Comparison of ENCODE assay signal across 8 mouse cellular contexts in the genomic region with DNA sequence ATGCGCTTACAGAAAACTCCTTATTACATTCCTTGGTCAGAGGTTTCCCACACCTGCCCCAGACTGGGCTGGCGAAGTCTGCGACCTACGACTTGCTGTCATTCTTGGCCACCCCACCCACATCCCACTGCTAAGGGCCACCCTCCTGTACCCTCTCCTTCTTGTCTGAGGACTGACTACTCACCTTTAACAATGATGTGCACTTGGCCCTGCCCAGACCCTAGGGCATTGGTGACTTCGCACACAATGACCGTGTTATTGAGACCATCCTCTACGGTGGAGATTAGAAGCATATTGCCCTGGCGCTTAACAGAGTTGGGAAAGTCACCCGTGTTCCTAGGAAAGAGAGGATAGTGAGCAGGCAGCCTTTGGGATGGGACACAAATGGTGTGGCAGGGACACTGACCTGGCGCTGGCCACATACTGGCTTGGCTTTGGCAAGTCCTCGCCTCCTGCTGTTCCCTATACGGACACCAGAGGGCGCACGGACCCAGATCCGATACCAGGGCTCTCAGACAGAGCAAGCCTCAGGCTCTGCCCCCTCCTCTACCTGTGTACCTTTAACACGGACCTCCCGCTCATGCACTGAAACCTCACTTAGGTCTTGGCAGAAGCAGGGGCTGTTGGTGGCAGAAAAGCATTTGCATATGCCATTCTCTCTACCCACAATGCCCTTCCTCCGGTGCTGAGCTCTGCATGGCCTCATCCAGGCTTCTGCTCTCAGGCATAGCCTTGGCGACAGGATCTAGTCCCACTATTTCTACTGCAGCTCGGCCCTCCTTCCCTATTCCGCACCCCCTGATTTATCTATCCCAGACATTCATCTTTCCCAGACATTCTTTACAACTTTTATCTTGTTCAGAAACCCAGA. TPM values are rescaled to one million over a fixed set of nuclear protein-coding genes. Genes with fewer than 3 reads are reported as not detected.
DNase-seq lines count a peak whose midpoint lies in the region; ATAC-seq lines count a peak whose summit lies in the region.

No protein-coding gene starts in this region.

- no peak overlapping the region for H3K9ac ChIP-seq in embryonic facial prominence, embryonic 12.5 days
- no peak overlapping the region for H3K9ac ChIP-seq in kidney, embryonic 14.5 days (ENCODE audit: low read depth, low read length)

- H3K36me3 ChIP-seq in embryonic facial prominence, embryonic 12.5 days, result peaks cover 40% of the 10 kb centered on the region
- peaks cover 77% of the 10 kb centered on the region for H3K36me3 ChIP-seq in heart, embryonic 10.5 days
- peaks cover 17% of the 10 kb centered on the region for H3K36me3 ChIP-seq in kidney, embryonic 14.5 days (ENCODE audit: control insufficient read depth, insufficient read depth, low read length)
- H3K36me3 ChIP-seq in splenic B cell, adult 2 months (ENCODE audit: control insufficient read depth, insufficient read depth, low read length, poor library complexity, severe bottlenecking), result no peaks in the 10 kb centered on the region

- no peak overlapping the region for H3K4me3 ChIP-seq in embryonic facial prominence, embryonic 12.5 days
- H3K4me3 ChIP-seq in heart, embryonic 10.5 days, result no peak overlapping the region
- no peak overlapping the region for H3K4me3 ChIP-seq in kidney, embryonic 14.5 days (ENCODE audit: low read length)

- H3K27me3 ChIP-seq in embryonic facial prominence, embryonic 12.5 days, result no peaks in the 10 kb centered on the region
- no peaks in the 10 kb centered on the region for H3K27me3 ChIP-seq in heart, embryonic 10.5 days (ENCODE audit: insufficient read depth, poor library complexity, severe bottlenecking)
- no peaks in the 10 kb centered on the region for H3K27me3 ChIP-seq in kidney, embryonic 14.5 days (ENCODE audit: control insufficient read depth, insufficient read depth, low read length)
- H3K27me3 ChIP-seq in splenic B cell, adult 2 months (ENCODE audit: control insufficient read depth, insufficient read depth, low read length, poor library complexity, severe bottlenecking), result no peaks in the 10 kb centered on the region

- DNase-seq in 416B (ENCODE audit: low read depth), result peak; percentile 74
- peak; percentile 90 for DNase-seq in adrenal gland, postnatal 14 days
- DNase-seq in heart, embryonic 10.5 days (ENCODE audit: low spot score), result peak; percentile 87
- peak; percentile 77 for DNase-seq in liver
- DNase-seq in naive thymus-derived CD4-positive, alpha-beta T cell, adult 2 months (ENCODE audit: low read depth), result peak; percentile 90
- DNase-seq in splenic B cell, adult 2 months (ENCODE audit: low read depth, low spot score), result peak; percentile 86

- no peaks in the 10 kb centered on the region for H3K4me1 ChIP-seq in embryonic facial prominence, embryonic 12.5 days
- no peaks in the 10 kb centered on the region for H3K4me1 ChIP-seq in heart, embryonic 10.5 days
- no peaks in the 10 kb centered on the region for H3K4me1 ChIP-seq in kidney, embryonic 14.5 days (ENCODE audit: control insufficient read depth, insufficient read depth, low read length)

- 50% methylated on average over 21 of the region's 21 CpGs for WGBS in embryonic facial prominence, embryonic 12.5 days
- 47% methylated on average over 21 of the region's 21 CpGs for WGBS in heart, embryonic 10.5 days
- 51% methylated on average over 21 of the region's 21 CpGs for WGBS in kidney, embryonic 14.5 days

- no peak overlapping the region for H3K4me2 ChIP-seq in embryonic facial prominence, embryonic 12.5 days (replicated peaks)
- H3K4me2 ChIP-seq in kidney, embryonic 14.5 days (replicated peaks; ENCODE audit: low read depth, low read length), result no peak overlapping the region

- peak; percentile 58 for ATAC-seq in embryonic facial prominence, embryonic 12.5 days (ENCODE audit: insufficient number of reproducible peaks, insufficient read depth, low FRiP score, low TSS enrichment)
- ATAC-seq in kidney, embryonic 14.5 days (ENCODE audit: low FRiP score, low TSS enrichment), result peak; percentile 83

- no peak overlapping the region for H3K27ac ChIP-seq in embryonic facial prominence, embryonic 12.5 days
- H3K27ac ChIP-seq in heart, embryonic 10.5 days, result no peak overlapping the region
- H3K27ac ChIP-seq in kidney, embryonic 14.5 days (ENCODE audit: low read depth, low read length), result no peak overlapping the region

- no peaks in the 10 kb centered on the region; the same call in 1 of the 2 replicates for H3K9me3 ChIP-seq in embryonic facial prominence, embryonic 12.5 days
- no peaks in the 10 kb centered on the region for H3K9me3 ChIP-seq in heart, embryonic 10.5 days
- peaks cover 4% of the 10 kb centered on the region; the same call in 1 of the 2 replicates for H3K9me3 ChIP-seq in kidney, embryonic 14.5 days (ENCODE audit: control insufficient read depth, low read length)

RNA-seq across cellular contexts. Expression of a gene that starts 10.3 kb away (rescaled TPM):
- 31.0 and 34.1 TPM in 2 replicates for total RNA-seq in adrenal gland, postnatal 14 days (2021)
- polyA plus RNA-seq in embryonic facial prominence, embryonic 12.5 days (2016; fragmentation: Nextera tagmentation; extraction: Ambion mirVana), result 9.3 and 10.7 TPM in 2 replicates
- 12.9 and 15.0 TPM in 2 replicates for polyA plus RNA-seq in heart, embryonic 10.5 days (2016; fragmentation: Nextera tagmentation; extraction: Ambion mirVana)
- 9.6 and 10.8 TPM in 2 replicates for polyA plus RNA-seq in kidney, embryonic 14.5 days (2014; fragmentation: Nextera tagmentation; extraction: Ambion mirVana)

RNA-seq across cellular contexts. Expression of a gene that starts 22.9 kb away (rescaled TPM):
- not detected in 2 replicates for total RNA-seq in adrenal gland, postnatal 14 days (2021)
- not detected in 2 replicates for polyA plus RNA-seq in embryonic facial prominence, embryonic 12.5 days (2016; fragmentation: Nextera tagmentation; extraction: Ambion mirVana)
- not detected in 2 replicates for polyA plus RNA-seq in heart, embryonic 10.5 days (2016; fragmentation: Nextera tagmentation; extraction: Ambion mirVana)
- not detected in 2 replicates for polyA plus RNA-seq in kidney, embryonic 14.5 days (2014; fragmentation: Nextera tagmentation; extraction: Ambion mirVana)

RNA-seq across cellular contexts. Expression of a gene that starts 39.9 kb away (rescaled TPM):
- total RNA-seq in adrenal gland, postnatal 14 days (2021), result 0.41 and 0.75 TPM in 2 replicates
- polyA plus RNA-seq in embryonic facial prominence, embryonic 12.5 days (2016; fragmentation: Nextera tagmentation; extraction: Ambion mirVana), result 0.41 TPM in 1 of 2 replicates, not detected in the other
- 1.3 and 2.1 TPM in 2 replicates for polyA plus RNA-seq in heart, embryonic 10.5 days (2016; fragmentation: Nextera tagmentation; extraction: Ambion mirVana)
- not detected in 2 replicates for polyA plus RNA-seq in kidney, embryonic 14.5 days (2014; fragmentation: Nextera tagmentation; extraction: Ambion mirVana)

RNA-seq across cellular contexts. Expression of a gene that starts 49.6 kb away (rescaled TPM):
- total RNA-seq in adrenal gland, postnatal 14 days (2021), result 0.33 and 0.38 TPM in 2 replicates
- polyA plus RNA-seq in embryonic facial prominence, embryonic 12.5 days (2016; fragmentation: Nextera tagmentation; extraction: Ambion mirVana), result not detected in 2 replicates
- 0.09 TPM in 1 of 2 replicates, not detected in the other for polyA plus RNA-seq in heart, embryonic 10.5 days (2016; fragmentation: Nextera tagmentation; extraction: Ambion mirVana)
- not detected in 2 replicates for polyA plus RNA-seq in kidney, embryonic 14.5 days (2014; fragmentation: Nextera tagmentation; extraction: Ambion mirVana)

RNA-seq across cellular contexts. Expression of a gene that starts 54.6 kb away (rescaled TPM):
- total RNA-seq in adrenal gland, postnatal 14 days (2021), result not detected in 2 replicates
- polyA plus RNA-seq in embryonic facial prominence, embryonic 12.5 days (2016; fragmentation: Nextera tagmentation; extraction: Ambion mirVana), result not detected in 2 replicates
- polyA plus RNA-seq in heart, embryonic 10.5 days (2016; fragmentation: Nextera tagmentation; extraction: Ambion mirVana), result not detected in 2 replicates
- polyA plus RNA-seq in kidney, embryonic 14.5 days (2014; fragmentation: Nextera tagmentation; extraction: Ambion mirVana), result not detected in 2 replicates
